In genomic region chr16:86932765-86933164, GRCm38 (mm10) we compare ENCODE assay signal across 9 mouse cellular contexts.
DNase-seq lines count a peak whose midpoint lies in the region; ATAC-seq and TF ChIP-seq lines count a peak whose summit lies in the region.
"Had no signal": no experiment of that assay in that cellular context is flagged by ENCODE, and none has a peak within 500 bp of the region (broad histone marks: within the 10 kb centered on the region; RNA-seq: fewer than 3 reads in every experiment).

No protein-coding gene starts in this region.

- DNase-seq in heart, adult 2 months, result peak; percentile 43 to 65
- no peak for DNase-seq in heart, embryonic 10.5 days (ENCODE audit: low spot score)
- peak; percentile 25 for DNase-seq in adrenal gland, postnatal 14 days
- peak; percentile 9 for DNase-seq in kidney, adult 9 months
- peak; percentile 89 for DNase-seq in midbrain, postnatal 0 days (ENCODE audit: low spot score)
- DNase-seq in spleen, postnatal 4 days (ENCODE audit: low spot score in 2 of 2), result no peak
- DNase-seq in thymus, postnatal 10 days (ENCODE audit: low spot score in 2 of 2), result no peak

- no peaks in the 10 kb centered on the region for H3K27me3 ChIP-seq in heart, adult 2 months (ENCODE audit: control insufficient read depth, insufficient read depth, low read length)
- H3K27me3 ChIP-seq in heart, embryonic 10.5 days (ENCODE audit: insufficient read depth, poor library complexity, severe bottlenecking), result no peaks in the 10 kb centered on the region
- H3K27me3 ChIP-seq in midbrain, postnatal 0 days (ENCODE audit: insufficient read depth, low read length), result no peaks in the 10 kb centered on the region
- H3K27me3 ChIP-seq: liver, embryonic 15.5 days had no signal

- no peak overlapping the region for H3K4me2 ChIP-seq in midbrain, postnatal 0 days (ENCODE audit: low read depth, low read length, poor library complexity, severe bottlenecking)
- H3K4me2 ChIP-seq: liver, embryonic 15.5 days had no signal

- 42% methylated on average over 3 of the region's 3 CpGs for WGBS in heart, adult 2 months
- WGBS in heart, embryonic 10.5 days, result 83% methylated on average over 3 of the region's 3 CpGs
- 56% methylated on average over 3 of the region's 3 CpGs for WGBS in midbrain, postnatal 0 days

- intact Hi-C loops in heart, adult 2 months (cut with DNase I), result no loop called here

- TF ChIP-seq POLR2A in heart, adult 2 months (IDR thresholded peaks at IDR 0.05; ENCODE audit: insufficient read depth, low read depth, low read length), result no peak
- TF ChIP-seq POLR2A in embryonic fibroblast, embryonic 13.5 days (IDR thresholded peaks at IDR 0.05; ENCODE audit: low read depth, low read length), result no peak

- H3K9ac ChIP-seq in heart, adult 2 months (ENCODE audit: low read depth, low read length), result no peak overlapping the region
- H3K9ac ChIP-seq in midbrain, postnatal 0 days (replicated peaks; ENCODE audit: low read length, poor library complexity, severe bottlenecking), result no peak overlapping the region
- H3K9ac ChIP-seq: liver, embryonic 15.5 days had no signal

- H3K4me1 ChIP-seq in heart, adult 2 months (ENCODE audit: control insufficient read depth, insufficient read depth, low read length), result peaks cover 1% of the 10 kb centered on the region
- H3K4me1 ChIP-seq in heart, embryonic 10.5 days, result no peaks in the 10 kb centered on the region
- no peaks in the 10 kb centered on the region for H3K4me1 ChIP-seq in embryonic fibroblast, embryonic 13.5 days (ENCODE audit: control insufficient read depth, insufficient read depth, low read length)
- H3K4me1 ChIP-seq in midbrain, postnatal 0 days (ENCODE audit: insufficient read depth, low read length), result no peaks in the 10 kb centered on the region
- H3K4me1 ChIP-seq: liver, embryonic 15.5 days had no signal

- H3K36me3 ChIP-seq in heart, adult 2 months (ENCODE audit: control insufficient read depth, insufficient read depth, low read length), result peaks cover 4% of the 10 kb centered on the region
- no peaks in the 10 kb centered on the region for H3K36me3 ChIP-seq in heart, embryonic 10.5 days
- no peaks in the 10 kb centered on the region for H3K36me3 ChIP-seq in midbrain, postnatal 0 days (ENCODE audit: insufficient read depth, low read length)
- H3K36me3 ChIP-seq: liver, embryonic 15.5 days had no signal

- TF ChIP-seq EP300 in heart, adult 2 months (IDR thresholded peaks at IDR 0.05; ENCODE audit: insufficient read depth, low read depth, low read length), result no peak

- peak; percentile 63; the same call in 1 of the 2 replicates for ATAC-seq in midbrain, postnatal 0 days (ENCODE audit: low FRiP score)

- no peak overlapping the region for H3K27ac ChIP-seq in heart, adult 2 months
- H3K27ac ChIP-seq in heart, embryonic 10.5 days, result no peak overlapping the region
- peak overlapping the region; percentile 72 for H3K27ac ChIP-seq in embryonic fibroblast, embryonic 13.5 days (ENCODE audit: insufficient read depth, low read length)
- H3K27ac ChIP-seq in midbrain, postnatal 0 days (ENCODE audit: low read depth, low read length), result no peak overlapping the region
- H3K27ac ChIP-seq: liver, embryonic 15.5 days had no signal

- H3K4me3 ChIP-seq in heart, adult 2 months, result no peak overlapping the region
- no peak overlapping the region for H3K4me3 ChIP-seq in heart, embryonic 10.5 days
- H3K4me3 ChIP-seq in embryonic fibroblast, embryonic 13.5 days (ENCODE audit: insufficient read depth, low read length), result no peak overlapping the region
- no peak overlapping the region for H3K4me3 ChIP-seq in midbrain, postnatal 0 days (ENCODE audit: low read depth, low read length)
- H3K4me3 ChIP-seq: liver, embryonic 15.5 days had no signal

- no peaks in the 10 kb centered on the region for H3K9me3 ChIP-seq in heart, embryonic 10.5 days
- no peaks in the 10 kb centered on the region for H3K9me3 ChIP-seq in midbrain, postnatal 0 days (ENCODE audit: low read length)
- H3K9me3 ChIP-seq: liver, embryonic 15.5 days had no signal

- TF ChIP-seq CTCF in heart, adult 2 months (IDR thresholded peaks at IDR 0.05), result no peak
- TF ChIP-seq CTCF in embryonic fibroblast, embryonic 13.5 days (IDR thresholded peaks at IDR 0.05; ENCODE audit: borderline replicate concordance, insufficient read depth, low read length), result no peak
- no peak for TF ChIP-seq CTCF in midbrain, postnatal 0 days (IDR thresholded peaks at IDR 0.05)

- H3K79me2 ChIP-seq in heart, adult 2 months (replicated peaks; ENCODE audit: control insufficient read depth, insufficient read depth, low read length), result no peaks in the 10 kb centered on the region

Comparison
In these comparisons a context has a peak if more than half of its experiments do, and no peak if none do; other contexts are left out.
1. DNase-seq: peak in heart, adult 2 months (2 of 2), adrenal gland, postnatal 14 days (single experiment), kidney, adult 9 months (single experiment) and midbrain, postnatal 0 days (single experiment); none in heart, embryonic 10.5 days (single experiment), spleen, postnatal 4 days (0 of 2) and thymus, postnatal 10 days (0 of 2).